Mouse (Mus musculus) embryo, embryonic 10 days (tissue): Measurements from ENCODE around the gene Hist1h2ab.
"Not testable (repeated sequence)": the region's sequence is repeated elsewhere in the genome, so short reads cannot be mapped to it uniquely, and the experiment has no call there.

ENCODE experiments used
- DNase-seq: peaks from one replicate; pipeline ENCODE4 v3.0.0-alpha.2; 2015; ENCODE audit warnings: low spot score

Gene Hist1h2ab

DNA sequence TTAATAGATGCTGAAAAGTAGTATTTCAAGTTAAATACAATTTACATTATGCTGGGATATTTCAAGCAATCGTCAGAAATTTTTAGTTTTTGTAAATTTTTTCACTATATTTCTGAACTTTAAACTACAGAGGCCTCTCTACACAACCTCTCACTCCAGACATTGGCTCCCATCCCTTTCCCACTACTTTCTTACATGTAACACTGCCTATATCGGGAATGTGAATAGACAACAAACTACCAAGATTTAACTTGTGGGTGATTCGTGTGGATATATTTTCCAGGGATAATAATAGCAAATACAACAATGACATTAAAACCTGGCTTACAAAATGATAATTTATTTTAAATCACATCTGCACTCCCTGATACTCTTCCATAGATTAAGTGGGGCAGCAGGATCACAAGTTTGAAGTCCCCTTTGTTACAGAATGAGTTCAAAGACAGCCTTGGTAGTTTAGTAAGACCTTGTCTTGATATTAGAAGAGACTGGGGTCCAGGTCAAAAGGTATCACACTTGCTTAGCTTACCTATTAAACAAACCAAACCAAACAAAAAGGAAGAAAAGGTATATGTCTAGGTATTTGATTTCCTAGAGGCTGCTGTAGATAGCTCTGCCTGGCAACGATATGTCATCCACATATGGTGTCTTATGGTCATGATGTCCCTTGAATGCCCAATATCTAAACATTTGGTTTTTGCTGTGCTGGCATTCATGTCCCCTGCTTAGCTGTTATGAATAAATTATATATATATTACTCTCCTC lies 2.6 kb downstream of the Hist1h2ab start:
- no peak for DNase-seq

DNA sequence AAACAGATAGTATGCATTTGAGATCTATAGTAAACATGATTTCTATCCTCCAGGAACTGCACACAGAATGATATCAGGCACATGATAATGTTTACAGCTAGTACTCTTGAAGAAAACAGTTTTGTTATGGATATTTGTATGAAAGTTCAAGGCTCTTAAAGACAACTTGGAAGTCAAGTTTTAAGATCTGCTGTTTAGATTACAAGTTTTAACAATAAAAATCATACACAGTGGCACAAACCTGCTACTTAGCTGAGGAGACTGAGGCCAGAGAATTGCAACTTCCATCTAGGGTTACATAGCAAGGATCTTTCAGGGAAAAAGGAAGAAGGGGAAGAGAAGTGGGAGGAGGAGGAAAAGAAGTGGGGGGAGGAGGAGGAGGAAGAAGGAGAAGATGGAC lies 4.1 kb downstream of the Hist1h2ab start:
- no peak for DNase-seq

DNA sequence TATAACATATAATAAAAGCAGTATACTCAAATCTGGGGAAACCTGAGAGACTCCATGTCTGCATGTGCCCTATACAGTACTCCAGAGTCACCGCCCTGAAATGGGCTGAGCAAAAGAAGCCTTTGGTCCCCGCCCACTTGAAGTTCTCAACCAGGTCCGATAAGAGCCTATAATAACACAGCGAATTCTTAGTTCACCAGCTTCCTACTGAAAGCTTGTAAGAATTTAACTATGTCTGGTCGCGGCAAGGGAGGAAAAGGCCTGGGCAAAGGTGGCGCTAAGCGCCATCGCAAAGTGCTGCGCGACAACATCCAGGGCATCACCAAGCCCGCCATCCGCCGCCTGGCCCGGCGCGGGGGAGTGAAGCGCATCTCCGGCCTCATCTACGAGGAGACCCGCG lies 5.9 kb downstream of the Hist1h2ab start, which contains the start of gene Hist1h4b:
Gene Hist1h4b, plus strand, starts transcription at position 224 of the 400 bp plus-strand sequence.
- DNase-seq: peak; percentile 94

DNA sequence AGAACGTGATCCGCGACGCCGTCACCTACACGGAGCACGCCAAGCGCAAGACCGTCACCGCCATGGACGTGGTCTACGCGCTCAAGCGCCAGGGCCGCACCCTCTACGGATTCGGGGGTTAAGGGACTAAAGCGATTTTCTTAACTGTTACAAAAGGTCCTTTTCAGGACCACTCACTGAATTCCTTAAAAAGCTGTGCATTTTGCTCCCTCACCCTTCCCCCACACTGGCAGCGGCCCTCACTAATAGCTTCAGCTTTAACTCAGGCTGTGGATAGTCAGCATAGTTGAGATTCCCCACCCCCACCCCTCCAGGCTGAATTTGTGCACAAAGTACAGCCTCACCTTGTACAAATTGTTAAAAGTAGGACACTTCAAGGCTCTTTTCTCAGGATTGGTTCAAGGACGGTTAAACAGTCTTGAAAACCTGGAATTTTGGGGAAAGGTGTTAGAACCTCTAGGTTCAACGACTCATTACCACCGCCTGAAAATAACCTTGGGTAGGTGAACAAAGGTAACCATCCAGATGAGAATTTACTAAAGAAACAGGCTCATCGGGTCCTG lies 6.4 kb downstream of the Hist1h2ab start:
- DNase-seq: peak; percentile 76

DNA sequence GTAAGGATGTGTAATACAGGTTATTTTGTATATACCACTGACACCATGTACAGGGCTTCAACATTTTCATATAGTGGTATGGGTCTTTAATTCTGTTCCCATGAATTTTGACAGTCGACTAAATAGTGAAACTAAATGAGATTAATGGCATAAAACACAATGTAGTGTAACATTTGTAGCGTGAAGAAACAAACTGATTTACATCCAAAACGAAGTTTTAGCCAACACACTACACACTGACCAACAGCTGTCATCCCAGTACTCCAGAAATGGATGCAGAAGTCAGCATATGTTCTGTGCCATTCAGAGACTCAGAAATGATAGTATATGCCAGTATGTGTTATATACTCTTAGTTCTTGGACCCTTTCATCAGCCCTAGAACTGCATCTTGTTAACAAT lies 7.0 kb downstream of the Hist1h2ab start:
- DNase-seq: no peak

DNA sequence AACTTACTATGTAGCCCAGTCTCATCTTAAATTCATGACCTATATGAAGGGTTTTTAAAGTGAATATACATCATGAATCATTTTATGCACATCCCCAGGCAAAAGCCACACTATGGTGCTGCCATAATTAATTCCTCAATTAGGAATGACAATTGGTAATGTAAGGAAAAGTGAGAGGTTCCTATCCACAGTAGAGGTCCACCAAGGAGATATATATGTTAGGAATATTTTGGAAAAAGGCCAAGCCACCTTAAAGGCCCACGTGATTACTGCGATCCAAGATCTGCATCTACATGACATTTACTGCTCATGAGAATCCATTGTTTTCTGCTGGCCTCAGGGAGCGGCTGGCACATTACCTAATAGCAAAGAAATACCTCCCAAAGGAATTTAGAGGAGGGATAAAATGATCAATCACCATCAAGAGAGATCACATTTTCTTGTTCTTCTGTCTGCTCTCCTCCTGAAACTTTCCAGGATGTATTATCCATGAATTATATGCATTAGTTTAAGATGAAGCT lies 8.4 kb downstream of the Hist1h2ab start:
- no peak for DNase-seq

DNA sequence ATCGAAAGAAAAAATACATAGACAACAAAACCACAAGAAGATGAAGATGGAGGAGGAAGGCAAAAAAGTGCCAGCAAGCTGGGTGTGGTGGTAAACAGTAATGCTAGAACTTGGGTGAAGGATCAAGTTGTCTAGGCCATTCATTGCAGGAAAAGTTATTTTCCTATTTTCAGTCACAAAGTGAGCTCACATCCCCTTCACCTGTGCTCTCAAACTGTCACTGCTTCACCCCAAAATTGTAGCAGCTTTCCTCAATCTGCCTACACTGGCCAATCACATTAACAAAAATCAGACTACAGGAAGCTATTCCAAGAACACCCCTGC lies 9.0 kb downstream of the Hist1h2ab start:
- DNase-seq: no peak

DNA sequence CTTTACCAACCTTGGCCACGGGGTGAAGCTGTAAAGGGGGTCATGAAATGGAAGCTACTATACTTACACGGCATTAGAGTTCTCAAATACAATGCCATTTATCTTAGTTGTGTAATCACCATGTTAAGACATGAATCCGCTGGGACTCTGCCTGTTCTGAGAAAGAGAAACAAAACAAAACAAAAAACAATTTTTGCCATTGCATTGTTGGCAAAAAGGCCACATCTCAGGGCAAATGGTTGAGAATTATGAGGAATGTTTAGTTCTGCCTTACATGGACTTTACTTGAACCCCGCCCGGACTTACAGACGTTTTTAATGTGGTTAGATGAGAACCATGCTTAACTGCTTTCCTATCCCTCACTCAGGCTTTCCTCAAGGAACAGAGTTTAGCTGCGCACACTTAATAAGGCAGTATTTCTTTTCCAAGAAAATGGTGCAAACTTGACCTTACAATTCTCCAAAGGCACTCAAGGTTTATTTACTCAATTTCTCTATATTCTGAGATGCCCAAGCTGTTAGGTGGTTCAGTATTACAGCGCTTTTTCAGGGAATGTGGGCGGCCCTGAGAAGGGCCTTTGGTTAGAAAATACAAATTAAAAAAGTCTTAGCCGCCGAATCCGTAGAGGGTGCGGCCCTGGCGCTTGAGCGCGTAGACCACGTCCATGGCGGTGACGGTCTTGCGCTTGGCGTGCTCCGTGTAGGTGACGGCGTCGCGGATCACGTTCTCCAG lies 9.5 kb downstream of the Hist1h2ab start:
- DNase-seq: peak; percentile 66

DNA sequence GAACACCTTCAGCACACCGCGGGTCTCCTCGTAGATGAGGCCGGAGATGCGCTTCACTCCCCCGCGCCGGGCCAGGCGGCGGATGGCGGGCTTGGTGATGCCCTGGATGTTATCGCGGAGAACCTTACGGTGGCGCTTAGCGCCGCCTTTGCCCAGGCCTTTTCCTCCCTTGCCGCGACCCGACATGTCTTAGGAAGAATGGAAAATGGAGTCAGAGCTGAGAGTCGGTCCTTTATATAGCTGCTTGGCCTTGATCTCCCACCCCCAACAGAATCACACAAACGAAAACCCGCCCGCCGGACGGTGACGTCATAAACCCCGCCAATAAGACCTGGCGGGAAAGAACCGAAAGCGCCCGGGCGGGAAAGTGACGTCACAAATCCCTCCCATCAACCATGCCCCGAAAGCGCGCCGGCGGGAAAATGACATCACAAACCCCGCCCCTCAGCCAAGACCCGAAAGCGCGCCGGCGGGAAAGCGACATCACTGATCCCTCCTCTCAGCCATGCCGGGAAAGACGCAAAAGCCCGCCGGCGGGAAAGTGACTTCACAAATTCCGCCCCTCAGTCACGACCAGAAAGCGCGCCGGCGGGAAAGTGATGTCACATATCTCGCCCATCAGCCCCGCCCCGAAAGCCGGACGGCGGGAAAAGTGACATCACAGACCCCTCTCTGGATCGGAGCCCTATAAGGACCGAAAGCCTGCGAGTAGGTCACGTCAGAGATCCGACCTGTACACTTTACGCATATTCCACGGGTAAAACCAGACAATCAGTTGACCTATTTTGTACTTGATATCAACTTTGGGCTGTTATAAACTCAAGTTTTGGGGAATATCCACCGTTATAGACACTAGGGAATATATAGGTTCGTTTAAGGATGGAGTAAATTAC lies 10.3 kb downstream of the Hist1h2ab start, which contains the start of gene Hist1h4a:
Gene Hist1h4a, minus strand, starts transcription at position 259 of the 893 bp plus-strand sequence.
- peak; percentile 97 for DNase-seq

DNA sequence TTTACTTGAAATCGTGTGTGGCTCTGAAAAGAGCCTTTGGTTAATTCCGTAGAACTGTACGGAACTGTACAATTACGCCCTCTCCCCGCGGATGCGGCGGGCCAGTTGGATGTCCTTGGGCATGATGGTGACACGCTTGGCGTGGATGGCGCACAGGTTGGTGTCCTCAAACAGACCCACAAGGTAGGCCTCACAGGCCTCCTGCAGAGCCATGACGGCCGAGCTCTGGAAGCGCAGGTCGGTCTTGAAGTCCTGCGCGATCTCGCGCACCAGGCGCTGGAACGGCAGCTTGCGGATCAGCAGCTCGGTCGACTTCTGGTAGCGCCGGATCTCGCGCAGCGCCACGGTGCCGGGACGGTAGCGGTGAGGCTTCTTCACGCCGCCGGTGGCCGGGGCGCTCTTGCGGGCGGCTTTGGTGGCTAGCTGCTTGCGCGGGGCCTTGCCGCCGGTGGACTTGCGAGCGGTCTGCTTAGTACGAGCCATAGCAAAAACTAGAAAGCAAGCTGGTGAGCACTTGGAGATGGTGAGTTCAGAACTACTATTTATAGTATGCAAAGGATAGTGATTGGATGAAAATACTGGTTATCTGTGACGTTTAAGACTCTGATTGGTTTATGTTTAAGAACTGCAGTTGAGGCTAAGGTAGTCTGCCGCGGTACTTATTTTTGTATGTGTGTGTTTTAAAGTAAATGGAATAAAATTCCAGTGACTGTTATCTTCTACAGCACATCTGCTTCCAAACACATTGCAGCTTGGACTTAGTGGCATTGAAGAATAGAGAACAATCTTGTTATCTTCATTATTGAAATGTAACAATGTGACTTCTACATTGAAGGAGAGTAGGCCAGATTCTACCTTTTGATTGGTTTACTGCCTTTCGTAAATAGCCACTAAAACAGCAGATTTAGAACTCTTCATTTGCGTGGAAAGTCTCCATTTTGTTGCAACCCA lies 11.2 kb downstream of the Hist1h2ab start, which contains the start of gene Hist1h3a:
Gene Hist1h3a, minus strand, starts transcription at position 516 of the 951 bp plus-strand sequence.
- peak; percentile 85 for DNase-seq

DNA sequence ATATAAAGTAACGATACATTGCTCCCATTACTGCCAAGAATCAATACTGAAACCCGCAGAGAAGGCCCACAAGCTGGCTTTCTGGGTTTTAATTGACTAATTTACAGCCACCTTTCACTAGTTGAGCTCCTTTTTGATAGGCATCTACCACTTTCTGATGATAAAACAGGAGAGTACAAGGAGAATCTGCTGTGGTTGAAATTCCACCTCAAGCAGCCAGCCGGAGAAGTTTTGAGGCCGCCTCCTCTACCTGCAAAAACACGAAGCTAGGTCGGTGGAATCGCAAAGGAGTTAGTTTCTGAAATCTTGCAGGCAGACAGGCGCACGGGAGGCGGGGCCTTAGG lies 12.3 kb downstream of the Hist1h2ab start:
- no peak for DNase-seq

DNA sequence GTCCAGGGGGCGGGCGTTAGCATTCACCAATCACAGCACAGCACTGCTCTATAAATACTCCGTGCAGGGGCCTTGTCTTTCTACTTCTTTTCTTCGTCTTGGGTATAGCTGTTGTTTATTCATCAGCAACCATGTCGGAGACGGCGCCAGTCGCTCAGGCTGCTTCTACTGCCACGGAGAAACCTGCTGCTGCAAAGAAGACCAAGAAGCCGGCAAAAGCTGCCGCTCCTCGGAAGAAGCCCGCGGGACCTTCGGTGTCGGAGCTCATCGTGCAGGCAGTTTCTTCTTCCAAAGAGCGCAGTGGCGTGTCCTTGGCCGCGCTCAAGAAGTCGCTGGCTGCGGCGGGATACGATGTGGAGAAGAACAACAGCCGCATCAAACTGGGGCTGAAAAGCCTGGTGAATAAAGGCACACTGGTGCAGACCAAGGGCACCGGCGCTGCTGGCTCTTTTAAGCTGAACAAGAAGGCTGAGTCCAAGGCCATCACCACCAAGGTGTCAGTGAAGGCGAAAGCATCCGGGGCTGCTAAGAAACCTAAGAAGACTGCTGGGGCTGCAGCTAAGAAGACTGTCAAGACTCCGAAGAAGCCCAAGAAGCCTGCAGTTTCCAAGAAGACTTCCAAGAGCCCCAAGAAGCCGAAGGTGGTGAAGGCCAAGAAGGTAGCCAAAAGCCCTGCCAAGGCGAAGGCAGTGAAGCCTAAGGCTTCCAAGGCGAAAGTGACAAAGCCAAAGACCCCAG lies 12.8 kb downstream of the Hist1h2ab start, which contains the start of gene Hist1h1a:
Gene Hist1h1a, plus strand, starts transcription at position 81 of the 738 bp plus-strand sequence.
- peak; percentile 94 for DNase-seq

DNA sequence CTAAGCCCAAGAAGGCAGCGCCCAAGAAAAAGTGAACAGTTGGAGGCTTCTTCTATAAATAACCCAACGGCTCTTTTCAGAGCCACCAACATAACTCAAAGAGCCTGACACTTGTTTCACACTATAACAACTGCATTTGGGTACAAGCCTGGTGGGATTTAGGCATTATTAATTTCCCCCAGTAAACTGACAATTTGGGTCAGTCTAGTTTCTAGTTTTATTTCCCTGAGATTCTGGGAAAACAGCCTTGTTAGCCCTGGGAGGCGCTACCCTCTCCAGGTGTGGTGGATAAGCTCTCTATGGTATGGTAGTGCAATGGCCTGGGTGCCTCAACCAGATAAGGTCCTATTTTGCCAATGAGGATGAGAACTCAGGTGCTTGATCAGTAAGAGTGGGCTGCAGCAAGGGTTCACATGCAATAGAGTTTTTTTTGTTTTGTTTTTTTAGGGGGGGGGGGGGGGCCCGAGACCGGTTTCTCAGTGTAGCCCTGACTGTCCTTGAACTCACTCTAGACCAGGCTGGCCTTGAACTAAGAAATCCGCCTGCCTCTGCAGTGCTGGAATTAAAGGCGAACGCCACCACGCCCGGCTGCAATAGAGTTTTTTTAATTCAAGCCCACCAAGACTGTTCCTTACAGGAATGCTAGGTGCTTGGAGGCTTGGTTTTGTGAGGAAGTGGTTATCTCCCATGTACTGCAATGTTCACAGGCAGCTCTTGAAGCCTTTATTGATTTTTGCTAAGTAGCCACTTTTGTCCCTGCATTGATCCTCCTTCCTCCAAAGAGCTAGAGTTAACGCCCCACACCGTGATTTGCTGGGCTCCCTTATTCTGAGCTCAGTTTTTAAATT lies 13.6 kb downstream of the Hist1h2ab start:
- peak; percentile 55 for DNase-seq

DNA sequence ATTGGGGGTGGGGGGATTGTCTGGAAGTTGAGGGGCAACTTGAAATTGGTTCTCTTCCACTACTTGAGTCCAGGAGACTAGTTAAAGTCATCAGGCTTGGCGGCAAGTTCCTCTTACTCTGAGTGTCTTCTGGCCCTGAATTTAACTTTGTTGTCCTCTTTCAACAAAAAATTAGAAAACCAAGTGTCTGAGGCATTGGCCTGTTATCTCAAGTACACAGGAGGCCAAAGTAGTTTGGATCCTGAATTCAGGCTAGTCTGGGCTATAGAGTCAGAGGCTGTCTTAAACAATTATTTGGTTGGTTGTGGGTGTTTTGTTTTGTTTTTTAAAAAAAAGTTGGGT lies 14.2 kb downstream of the Hist1h2ab start:
- no peak for DNase-seq

DNA sequence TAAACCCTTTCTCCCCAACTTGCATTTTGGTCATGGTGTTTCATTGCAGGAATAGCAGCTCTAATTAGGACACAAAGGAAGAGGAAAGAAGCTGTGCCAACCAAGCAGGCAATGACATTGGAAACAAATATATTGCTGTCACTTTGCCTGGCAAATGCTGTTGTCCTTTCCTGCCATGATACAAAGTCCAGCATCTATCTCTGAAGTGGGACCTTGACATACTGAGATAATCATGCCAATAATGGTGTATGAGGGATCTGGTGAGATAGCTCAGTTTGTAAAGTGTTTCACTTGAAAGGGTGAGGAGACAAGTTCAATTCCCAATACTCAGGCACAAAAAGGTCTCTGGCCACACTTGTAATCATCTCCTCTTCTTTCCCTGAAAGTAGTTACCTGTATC lies 15.8 kb downstream of the Hist1h2ab start:
- no peak for DNase-seq

DNA sequence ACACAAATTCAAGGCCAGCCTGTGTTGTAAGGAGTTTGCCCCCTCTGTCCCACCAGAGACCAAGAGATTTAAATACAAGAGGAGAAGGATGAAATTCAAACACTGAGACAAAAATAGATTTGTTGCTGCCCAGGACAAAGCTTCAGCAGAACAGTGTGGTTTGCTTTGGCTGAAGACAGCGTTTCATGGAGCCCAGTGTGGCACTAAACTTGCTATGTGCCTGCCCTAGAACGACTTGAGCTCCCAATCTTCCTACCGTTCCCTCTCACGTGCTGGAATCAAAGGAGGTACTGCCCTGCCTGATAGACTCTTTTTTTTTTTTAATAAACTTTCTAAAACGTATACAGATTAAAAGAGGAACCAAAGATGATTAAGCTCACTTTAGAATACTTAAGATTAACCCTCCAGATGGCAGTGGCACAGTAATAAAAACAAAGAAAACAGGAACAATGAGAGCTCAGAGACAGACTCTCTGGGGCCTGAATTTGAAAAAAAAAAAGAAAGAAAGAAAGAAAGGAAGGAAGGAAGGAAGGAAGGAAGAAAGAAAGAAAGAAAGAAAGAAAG lies 18.0 kb downstream of the Hist1h2ab start:
- DNase-seq: no peak

DNA sequence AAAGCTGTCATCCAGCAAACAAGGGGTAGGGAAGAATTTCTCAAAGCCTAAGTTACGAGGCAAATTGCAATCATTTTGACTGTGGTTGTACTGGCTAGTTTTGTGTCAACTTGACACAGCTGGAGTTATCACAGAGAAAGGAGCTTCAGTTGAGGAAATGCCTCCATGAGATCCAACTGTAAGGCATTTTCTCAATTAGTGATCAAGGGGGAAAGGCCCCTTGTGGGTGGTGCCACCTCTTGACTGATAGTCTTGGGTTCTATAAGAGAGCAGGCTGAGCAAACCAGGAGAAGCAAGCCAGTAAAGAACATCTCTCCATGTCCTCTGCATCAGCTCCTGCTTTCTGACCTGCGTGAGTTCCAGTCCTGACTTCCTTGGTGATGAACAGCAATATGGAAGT lies 18.7 kb downstream of the Hist1h2ab start, which contains the start of gene Trim38:
Gene Trim38, plus strand, starts transcription at position 301 of the 400 bp plus-strand sequence.
- not testable (repeated sequence) for DNase-seq

DNA sequence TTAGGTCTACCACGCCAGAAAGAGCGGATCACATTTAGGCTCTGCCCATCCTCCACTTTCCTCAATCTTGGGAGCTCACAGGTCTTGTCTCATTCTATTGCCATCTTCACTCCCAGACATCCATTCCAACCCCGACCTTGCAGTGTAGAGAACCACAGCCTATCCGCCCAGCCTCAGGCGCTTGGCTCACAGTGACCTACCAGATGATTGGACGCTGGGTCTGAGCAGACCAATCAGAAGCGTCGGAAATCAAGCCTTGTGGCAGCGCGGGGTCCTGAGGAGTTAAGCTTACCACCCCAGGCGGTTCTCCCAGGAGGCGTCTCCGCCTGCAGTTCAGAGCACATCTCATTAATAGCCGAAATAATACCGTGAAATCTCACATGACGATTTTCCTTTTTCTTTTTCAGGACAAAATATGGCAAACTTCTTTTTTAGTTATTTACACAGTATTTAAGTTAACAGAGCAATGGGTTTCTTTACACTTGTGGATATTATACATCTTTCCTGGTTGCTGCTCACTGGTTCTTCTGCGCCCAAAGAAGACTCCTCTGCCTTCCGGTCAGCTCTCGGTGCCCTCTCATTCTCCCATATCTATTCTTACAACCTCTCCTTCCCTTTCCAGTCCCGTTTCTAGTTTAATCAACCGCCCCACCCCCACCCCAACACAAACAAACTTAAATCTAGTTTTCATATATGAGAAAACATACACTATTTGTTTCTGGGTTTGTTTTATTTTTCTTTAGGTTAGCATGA lies 21.8 kb downstream of the Hist1h2ab start:
- DNase-seq: peak; percentile 83
